Mouse (Mus musculus) ES-Bruce4 (cell line): ENCODE data around the gene Por. TPM values are rescaled to one million over a fixed set of nuclear protein-coding genes. Genes with fewer than 3 reads are reported as not detected.

ENCODE experiments used
- H3K27ac ChIP-seq: 2 replicates; pipeline ENCODE4 v1.5.1; 2012; ENCODE audit warnings: low read length, inconsistent platforms; ENCODE audit not compliant: insufficient read depth
- H3K27me3 ChIP-seq: 2 replicates; pipeline ENCODE4 v1.6.1; 2012; ENCODE audit warnings: mild to moderate bottlenecking, low read length, inconsistent platforms; ENCODE audit not compliant: control insufficient read depth, poor library complexity, insufficient read depth, severe bottlenecking
- H3K36me3 ChIP-seq: 2 replicates; pipeline ENCODE4 v1.6.1; 2012; ENCODE audit warnings: inconsistent platforms, mild to moderate bottlenecking, low read length, moderate library complexity; ENCODE audit not compliant: control insufficient read depth, poor library complexity, insufficient read depth, severe bottlenecking
- H3K4me1 ChIP-seq: one replicate; pipeline ENCODE4 v1.8.1; 2011; ENCODE audit warnings: low read length; ENCODE audit not compliant: control insufficient read depth, insufficient read depth
- H3K4me3 ChIP-seq: 2 replicates; pipeline ENCODE4 v1.5.1; 2011; ENCODE audit warnings: low read depth, mild to moderate bottlenecking, low read length
- H3K9ac ChIP-seq: 2 replicates; pipeline ENCODE4 v1.6.1; 2012; ENCODE audit warnings: low read depth, mild to moderate bottlenecking, inconsistent platforms; ENCODE audit not compliant: poor library complexity, severe bottlenecking
- H3K9me3 ChIP-seq: replicated peaks from 2 replicates; pipeline ENCODE4 v1.6.1; 2012; ENCODE audit warnings: mild to moderate bottlenecking, low read length, inconsistent platforms; ENCODE audit not compliant: control insufficient read depth, poor library complexity, insufficient read depth, severe bottlenecking
- CTCF ChIP-seq: IDR thresholded peaks from one replicate; pipeline ENCODE4 v1.8.1; 2011; ENCODE audit warnings: low read depth, low read length
- EP300 ChIP-seq: IDR thresholded peaks from 2 replicates; pipeline ENCODE4 v1.6.1; 2011; ENCODE audit warnings: low read depth, low read length; ENCODE audit not compliant: insufficient read depth
- POLR2A ChIP-seq: IDR thresholded peaks from one replicate; pipeline ENCODE4 v1.8.1; 2011; ENCODE audit warnings: low read length; ENCODE audit not compliant: insufficient read depth
- polyA plus RNA-seq: library from polyadenylated mRNA; stranded (reverse); fragments of >200 nt; gene quantifications from 2 replicates; pipeline ENCODE4 v1.2.4, GENCODE M21; 2011; ENCODE audit warnings: low read depth; ENCODE audit not compliant: missing spikeins, insufficient read depth, insufficient read length

Gene Por
- polyA plus RNA-seq, 1 experiment, result 41.4 TPM

DNA sequence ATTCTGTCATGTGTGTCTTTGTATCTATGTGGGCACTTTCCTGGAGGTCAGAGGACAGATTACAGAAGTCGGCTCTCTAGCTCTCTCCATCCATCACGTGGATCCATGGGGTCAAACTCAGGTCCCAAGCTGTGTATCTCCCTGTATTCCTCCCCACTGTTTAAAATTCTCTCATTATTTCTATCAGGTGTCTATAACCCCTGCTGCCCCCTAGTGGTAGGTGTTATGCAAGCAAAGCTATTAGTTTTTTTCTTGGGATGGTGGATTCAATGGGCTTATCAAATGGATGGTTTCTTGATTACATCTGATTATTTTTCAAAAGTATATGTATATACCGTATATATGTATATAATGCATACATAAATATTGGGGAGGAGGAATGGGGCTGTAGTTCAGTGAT lies 39.2 kb upstream of the Por start:
- TF ChIP-seq EP300 (no peak), POLR2A (no peak), CTCF (no peak)
- Histone ChIP-seq H3K27ac (no peak overlapping the region), H3K27me3 (no peaks in the 10 kb centered on the region), H3K4me3 (no peak overlapping the region), H3K4me1 (no peaks in the 10 kb centered on the region), H3K36me3 (no peaks in the 10 kb centered on the region), H3K9ac (no peak overlapping the region), H3K9me3 (no peaks in the 10 kb centered on the region)

DNA sequence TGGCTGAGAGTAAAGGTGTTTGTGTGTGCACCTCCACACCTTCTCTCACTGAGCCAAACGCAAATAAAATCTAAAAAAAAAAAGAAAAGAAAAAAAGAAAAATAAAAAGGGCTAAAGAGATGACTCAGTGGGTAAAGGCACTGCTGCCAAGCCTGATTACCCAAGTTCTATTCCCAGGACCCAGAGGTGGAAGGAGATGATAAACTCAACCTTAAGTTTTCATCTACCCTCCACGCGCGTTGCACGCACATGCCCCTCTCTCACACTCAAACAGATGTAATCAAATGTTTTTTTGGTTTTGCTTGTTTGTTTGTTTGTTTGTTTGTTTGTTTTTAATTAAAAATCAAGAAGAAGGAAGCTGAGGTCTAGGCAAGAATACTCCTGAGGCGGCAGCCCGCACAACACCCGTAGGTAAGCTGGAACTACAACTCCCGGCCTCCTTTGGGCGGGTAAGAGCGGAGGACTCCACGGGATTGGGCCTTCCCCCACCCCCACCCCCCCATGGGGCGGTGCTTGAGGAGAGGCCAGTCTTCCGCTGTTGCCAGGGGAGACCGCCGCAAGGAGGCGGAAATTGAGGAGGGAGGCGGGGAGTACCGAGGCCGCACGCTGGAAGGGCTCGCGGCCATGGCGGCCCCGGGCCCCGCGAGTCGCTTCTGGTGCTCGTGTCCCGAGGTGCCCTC lies 37.6 kb upstream of the Por start, which contains the start of gene Rhbdd2:
Gene Rhbdd2, plus strand, starts transcription at position 502 of the 680 bp plus-strand sequence.
- H3K27me3 ChIP-seq, result no peaks in the 10 kb centered on the region
- H3K4me3 ChIP-seq, result peak within 1 kb of the TSS; percentile 99
- no peak within 1 kb of the TSS for H3K27ac ChIP-seq
- peak within 1 kb of the TSS; percentile 88 for H3K9ac ChIP-seq
- H3K36me3 ChIP-seq, result no peaks in the 10 kb centered on the region
- H3K4me1 ChIP-seq, result no peaks in the 10 kb centered on the region
- no peaks in the 10 kb centered on the region for H3K9me3 ChIP-seq
- TF ChIP-seq POLR2A (peak; percentile 87), EP300 (no peak), CTCF (no peak)

DNA sequence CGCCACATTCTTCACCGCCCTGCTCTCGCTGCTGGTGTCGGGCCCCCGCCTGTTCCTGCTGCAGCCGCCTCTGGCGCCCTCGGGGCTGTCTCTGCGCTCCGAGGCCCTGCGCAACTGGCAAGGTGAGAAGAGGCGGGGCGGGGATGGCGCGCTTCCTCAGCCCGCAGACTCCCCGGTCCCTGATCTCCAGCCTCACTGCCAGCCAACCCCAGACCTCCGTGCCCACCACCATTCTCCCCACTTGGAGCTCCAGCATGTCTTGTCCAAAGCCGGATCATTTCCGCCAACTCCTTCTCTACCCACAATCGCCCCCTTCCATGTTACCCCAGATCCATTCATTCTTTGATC lies 37.1 kb upstream of the Por start:
- H3K27ac ChIP-seq, result no peak overlapping the region

DNA sequence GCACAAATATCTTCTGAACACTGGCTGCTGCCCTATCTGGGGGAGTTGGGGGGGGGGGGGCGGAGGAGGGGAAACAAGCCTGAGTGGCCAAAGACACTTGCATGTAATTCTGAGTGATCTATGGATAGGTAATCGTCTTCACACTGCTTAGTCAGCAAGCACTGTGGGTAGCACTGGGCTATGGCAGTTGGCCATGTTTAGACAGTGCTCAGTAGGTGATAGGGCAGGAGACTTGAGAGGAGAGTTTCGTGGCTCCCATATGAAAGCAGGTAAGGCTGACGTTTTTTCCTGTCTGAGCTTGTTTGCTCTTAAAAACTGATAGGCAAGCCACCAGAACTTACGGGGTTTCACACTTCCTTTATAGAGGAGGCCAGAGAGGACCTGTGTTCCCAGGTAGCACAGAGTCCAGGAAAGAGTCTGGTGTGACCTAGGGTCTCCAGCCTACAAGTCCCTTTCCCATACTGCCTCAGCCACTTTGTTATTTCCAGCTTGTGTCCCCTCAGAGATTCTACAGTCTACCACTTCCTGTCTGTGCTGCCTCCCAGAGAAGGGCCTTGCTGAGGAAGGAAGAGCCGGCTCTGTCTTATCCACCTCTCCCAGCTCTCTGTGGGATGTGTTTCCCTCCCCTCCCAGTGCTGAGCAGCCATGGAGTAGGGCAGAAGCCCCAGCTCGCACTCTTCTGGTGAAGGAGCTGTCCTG lies 29.9 kb upstream of the Por start:
- Histone ChIP-seq H3K4me3 (no peak overlapping the region), H3K4me1 (peaks cover 9% of the 10 kb centered on the region), H3K9me3 (no peaks in the 10 kb centered on the region), H3K27me3 (no peaks in the 10 kb centered on the region), H3K9ac (no peak overlapping the region), H3K27ac (no peak overlapping the region), H3K36me3 (peaks cover 10% of the 10 kb centered on the region)
- no peak for TF ChIP-seq CTCF

More for the DNA sequence above, 37.1 kb upstream of the Por start:
- H3K27me3 ChIP-seq, result no peaks in the 10 kb centered on the region
- H3K9me3 ChIP-seq, result no peaks in the 10 kb centered on the region
- H3K4me3 ChIP-seq, result peak overlapping the region; percentile 99
- H3K36me3 ChIP-seq, result peaks cover 2% of the 10 kb centered on the region; the same call in 1 of the 2 replicates
- TF ChIP-seq EP300, result no peak
- TF ChIP-seq CTCF, result no peak
- no peak for TF ChIP-seq POLR2A
- no peaks in the 10 kb centered on the region for H3K4me1 ChIP-seq
- H3K9ac ChIP-seq, result peak overlapping the region; percentile 88

DNA sequence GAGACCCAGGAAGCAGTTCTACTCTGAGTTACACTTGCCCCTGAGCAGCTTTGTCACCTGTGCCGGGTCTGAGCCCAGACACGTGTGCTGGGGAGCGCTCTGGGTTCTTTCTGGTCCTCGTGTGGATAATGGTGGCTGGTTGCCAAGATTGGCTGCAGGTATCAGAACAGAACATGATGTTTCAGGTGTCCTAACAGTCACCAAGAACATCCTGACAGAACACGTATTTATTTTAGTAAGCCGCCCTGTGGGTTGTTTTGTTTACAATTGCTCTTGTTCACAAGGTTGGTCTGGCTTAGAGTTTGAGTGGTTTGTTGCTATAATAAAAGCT lies 29.4 kb upstream of the Por start:
- no peak overlapping the region for H3K9ac ChIP-seq
- no peaks in the 10 kb centered on the region for H3K9me3 ChIP-seq
- peaks cover 10% of the 10 kb centered on the region for H3K36me3 ChIP-seq
- no peak overlapping the region for H3K27ac ChIP-seq
- H3K27me3 ChIP-seq, result no peaks in the 10 kb centered on the region
- TF ChIP-seq POLR2A, result no peak
- H3K4me3 ChIP-seq, result no peak overlapping the region
- H3K4me1 ChIP-seq, result peaks cover 9% of the 10 kb centered on the region

DNA sequence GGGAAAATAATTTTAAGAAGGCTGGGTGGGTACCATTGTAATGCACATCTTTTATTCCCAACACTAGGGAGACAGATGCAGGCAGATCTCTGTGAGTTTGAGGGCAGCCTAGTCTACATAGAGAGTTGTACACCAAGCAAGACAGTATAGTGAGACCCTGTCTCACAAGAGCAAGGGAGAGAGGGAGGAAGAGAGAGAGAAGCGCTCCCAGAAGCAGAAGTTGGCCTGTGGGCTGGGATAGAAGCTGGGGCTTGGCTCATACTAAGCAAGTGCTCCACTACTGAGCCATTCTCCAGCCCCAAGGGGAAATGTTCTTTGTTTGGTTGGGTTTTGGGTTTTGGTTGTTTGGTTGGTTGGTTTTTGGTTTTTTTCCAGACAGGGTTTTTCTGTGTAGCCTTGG lies 28.8 kb upstream of the Por start:
- no peak overlapping the region for H3K27ac ChIP-seq
- H3K4me3 ChIP-seq, result no peak overlapping the region
- H3K4me1 ChIP-seq, result peaks cover 9% of the 10 kb centered on the region
- H3K9me3 ChIP-seq, result no peaks in the 10 kb centered on the region
- H3K9ac ChIP-seq, result no peak overlapping the region
- no peak for TF ChIP-seq POLR2A
- no peak for TF ChIP-seq CTCF
- no peak for TF ChIP-seq EP300
- no peaks in the 10 kb centered on the region for H3K27me3 ChIP-seq
- peaks cover 10% of the 10 kb centered on the region for H3K36me3 ChIP-seq
